ENCODE assay signal across 15 mouse cellular contexts in the genomic region with DNA sequence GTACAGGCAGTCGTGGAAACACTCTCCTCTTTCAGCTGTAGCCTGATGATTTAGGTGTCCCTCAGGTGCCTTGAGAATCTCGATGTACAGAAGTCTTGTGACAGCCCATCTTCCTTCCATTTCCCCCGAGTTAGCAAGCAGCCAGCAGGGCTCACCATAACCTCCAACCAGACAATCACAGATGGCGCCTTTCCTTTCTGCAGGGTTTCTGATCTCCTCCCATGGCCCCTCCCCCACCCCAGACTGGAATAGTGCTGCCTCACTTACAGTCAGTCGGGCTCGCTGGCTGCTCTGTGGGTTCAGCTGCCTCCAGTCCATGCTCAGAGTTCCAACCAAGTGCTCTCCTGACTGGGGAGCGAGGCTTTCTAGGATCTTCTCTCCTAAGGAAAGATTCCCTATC. TPM values are rescaled to one million over a fixed set of nuclear protein-coding genes. Genes with fewer than 3 reads are reported as not detected.
A peak's percentile ranks its signal among the peaks of the same experiment; 100 is the strongest.
DNase-seq lines count a peak whose midpoint lies in the region; ATAC-seq and TF ChIP-seq lines count a peak whose summit lies in the region.
"Had no signal": no experiment of that assay in that cellular context is flagged by ENCODE, and none has a peak within 500 bp of the region (broad histone marks: within the 10 kb centered on the region; RNA-seq: fewer than 3 reads in every experiment).

No protein-coding gene starts in this region.

- no peak for DNase-seq in heart, embryonic 10.5 days (ENCODE audit: low spot score)
- no peak for DNase-seq in heart, postnatal 4 days
- no peak for DNase-seq in spleen, adult 2 months (ENCODE audit: low read depth in 1 of 2, low spot score in 2 of 2)
- no peak for DNase-seq in spleen, postnatal 14 days (ENCODE audit: low spot score in 2 of 2)
- DNase-seq in liver, embryonic 13.5 days, result no peak
- no peak for DNase-seq in lung, adult 18-20 months
- DNase-seq in heart, adult 8-10 months (ENCODE audit: low spot score), result no peak
- DNase-seq in adrenal gland, postnatal 36 days, result no peak
- DNase-seq: B cell, adult 2 months; gastrocnemius, postnatal 10 days; heart, postnatal 14 days; kidney, adult 11 months had no signal

- peaks cover 20% of the 10 kb centered on the region for H3K4me1 ChIP-seq in heart, embryonic 10.5 days
- peaks cover 14% of the 10 kb centered on the region; the same call in 1 of the 2 replicates for H3K4me1 ChIP-seq in spleen, adult 2 months (ENCODE audit: control insufficient read depth, insufficient read depth, insufficient read length)
- H3K4me1 ChIP-seq in liver, embryonic 13.5 days (replicated peaks), result peaks cover 84% of the 10 kb centered on the region
- H3K4me1 ChIP-seq: stomach, embryonic 15.5 days had no signal

- peak overlapping the region; percentile 71 for H3K4me2 ChIP-seq in liver, embryonic 13.5 days
- H3K4me2 ChIP-seq: stomach, embryonic 15.5 days had no signal

- TF ChIP-seq POLR2A in spleen, adult 2 months (IDR thresholded peaks at IDR 0.05; ENCODE audit: low read depth, low read length), result no peak

- H3K9ac ChIP-seq in liver, embryonic 13.5 days, result peak overlapping the region; percentile 56
- H3K9ac ChIP-seq: stomach, embryonic 15.5 days had no signal

- 0 out of 2 replicates have a peak overlapping the region, but pooled peaks have one; percentile 25 for H3K27ac ChIP-seq in heart, embryonic 10.5 days
- 0 out of 2 replicates have a peak overlapping the region, but pooled peaks have one; percentile 27 for H3K27ac ChIP-seq in spleen, adult 2 months (ENCODE audit: insufficient read depth, low read length)
- H3K27ac ChIP-seq in liver, embryonic 13.5 days, result peak overlapping the region; percentile 95
- H3K27ac ChIP-seq: forebrain, embryonic 10.5 days; midbrain, embryonic 10.5 days; stomach, embryonic 15.5 days had no signal

- peaks cover 12% of the 10 kb centered on the region; the same call in 1 of the 2 replicates for H3K9me3 ChIP-seq in heart, embryonic 10.5 days
- H3K9me3 ChIP-seq in liver, embryonic 13.5 days (replicated peaks), result peaks cover 15% of the 10 kb centered on the region
- H3K9me3 ChIP-seq: stomach, embryonic 15.5 days had no signal

- WGBS in heart, embryonic 10.5 days, result 62% methylated on average over 7 of the region's 7 CpGs
- 20% methylated on average over 7 of the region's 7 CpGs for WGBS in spleen, adult 2 months
- 24% methylated on average over 7 of the region's 7 CpGs for WGBS in liver, embryonic 13.5 days (ENCODE audit: insufficient replicate concordance)

- ATAC-seq in liver, embryonic 13.5 days (ENCODE audit: low read depth), result no peak

- no peak for TF ChIP-seq CTCF in spleen, adult 2 months (IDR thresholded peaks at IDR 0.05; ENCODE audit: extremely low read depth, insufficient read depth, insufficient read length, insufficient replicate concordance)

- H3K36me3 ChIP-seq in heart, embryonic 10.5 days, result peaks cover 11% of the 10 kb centered on the region; the same call in 1 of the 2 replicates
- no peaks in the 10 kb centered on the region for H3K36me3 ChIP-seq in spleen, adult 2 months (ENCODE audit: control insufficient read depth, insufficient read depth, low read length)
- peaks cover 17% of the 10 kb centered on the region for H3K36me3 ChIP-seq in liver, embryonic 13.5 days
- H3K36me3 ChIP-seq: stomach, embryonic 15.5 days had no signal

- H3K4me3 ChIP-seq in heart, embryonic 10.5 days, result no peak overlapping the region
- no peak overlapping the region for H3K4me3 ChIP-seq in spleen, adult 2 months (ENCODE audit: extremely low read depth, insufficient read depth, insufficient read length)
- peak overlapping the region; percentile 5; the same call in 1 of the 2 replicates for H3K4me3 ChIP-seq in liver, embryonic 13.5 days (replicated peaks)
- H3K4me3 ChIP-seq: forebrain, embryonic 10.5 days; midbrain, embryonic 10.5 days; stomach, embryonic 15.5 days had no signal

- no peaks in the 10 kb centered on the region for H3K27me3 ChIP-seq in heart, embryonic 10.5 days (ENCODE audit: insufficient read depth, poor library complexity, severe bottlenecking)
- no peaks in the 10 kb centered on the region for H3K27me3 ChIP-seq in spleen, adult 2 months (ENCODE audit: control insufficient read depth, insufficient read depth, low read length)
- no peaks in the 10 kb centered on the region for H3K27me3 ChIP-seq in liver, embryonic 13.5 days
- H3K27me3 ChIP-seq: stomach, embryonic 15.5 days had no signal

RNA-seq across cellular contexts. Expression of a gene that starts 10.3 kb away (rescaled TPM):
- polyA plus RNA-seq in heart, embryonic 10.5 days (2016; fragmentation: Nextera tagmentation; extraction: Ambion mirVana), result 253 and 312 TPM in 2 replicates
- total RNA-seq in heart, postnatal 4 days (2021), result 10 to 100 TPM; 81.2 to 82.0 TPM
- polyA plus RNA-seq in spleen, adult 2 months (2012; rRNA removed), result 102 and 109 TPM in 2 replicates
- 591 and 653 TPM in 2 replicates for polyA plus RNA-seq in liver, embryonic 13.5 days (2015; fragmentation: Nextera tagmentation; extraction: Ambion mirVana)
- total RNA-seq in heart, adult 8-10 months (2022), result 100 to 1,000 TPM in 1 of 4 experiments, 10 to 100 TPM in 3; 74.2 to 104 (median 85.4) TPM
- 100 to 1,000 TPM; 159 to 254 TPM for total RNA-seq in adrenal gland, postnatal 36 days (2021)

RNA-seq across cellular contexts. Expression of a gene that starts 12.5 kb away (rescaled TPM):
- polyA plus RNA-seq in heart, embryonic 10.5 days (2016; fragmentation: Nextera tagmentation; extraction: Ambion mirVana), result 0.21 and 0.41 TPM in 2 replicates
- 1 to 10 TPM; 7.3 to 7.8 TPM for total RNA-seq in heart, postnatal 4 days (2021)
- 5.4 and 6.3 TPM in 2 replicates for polyA plus RNA-seq in spleen, adult 2 months (2012; rRNA removed)
- 2.0 TPM in 2 replicates for polyA plus RNA-seq in liver, embryonic 13.5 days (2015; fragmentation: Nextera tagmentation; extraction: Ambion mirVana)
- 10 to 100 TPM in 1 of 4 experiments, 1 to 10 TPM in 3; 7.2 to 10.5 (median 7.7) TPM for total RNA-seq in heart, adult 8-10 months (2022)
- total RNA-seq in adrenal gland, postnatal 36 days (2021), result 10 to 100 TPM; 16.5 to 18.2 TPM

Comparison
In these comparisons a context has a peak if more than half of its experiments do, and no peak if none do; other contexts are left out.
1. H3K27ac ChIP-seq: peak in every context shown above with its lines; median percentile 95 in liver, embryonic 13.5 days; 27 in spleen, adult 2 months; 25 in heart, embryonic 10.5 days.